Mouse (Mus musculus) T-cell, adult 66 days (primary cell): ENCODE measurements around the gene Olfr68. TPM values are rescaled to one million over a fixed set of nuclear protein-coding genes. Genes with fewer than 3 reads are reported as not detected.

ENCODE experiments used
- total RNA-seq, 2 experiments: library from RNA; stranded (reverse); gene quantifications; 3 replicates in 1 of 2; 4 replicates in 1 of 2; pipeline ENCODE4 v1.2.4; 2023

The Olfr68 gene
- not detected for total RNA-seq

DNA sequence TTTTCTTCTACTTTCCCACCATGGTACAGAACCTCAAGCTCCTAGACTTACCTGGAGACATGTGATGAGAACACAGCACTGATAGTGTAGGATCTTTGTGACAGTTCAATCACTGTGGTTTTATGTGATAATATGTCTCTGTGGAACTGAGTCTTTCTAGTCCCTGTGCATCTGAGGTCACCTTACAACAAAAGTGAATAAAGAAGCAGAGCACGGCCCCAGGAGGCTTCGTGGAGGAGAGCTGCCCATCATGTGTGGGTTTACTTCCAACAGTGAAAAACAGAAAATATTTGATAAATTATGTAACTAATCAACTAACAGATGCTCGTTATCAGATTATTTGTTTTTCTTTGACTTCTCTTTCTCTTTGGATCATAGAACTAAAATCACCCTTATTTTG, at the start of gene Olfr68:
Gene Olfr68 (minus strand): TSS at position 101 of the 400 bp plus-strand sequence.

GRCm38 (mm10) chr7:103827808-103828207, 48.3 kb upstream of the Olfr68 start, which contains the start of gene Hbb-bs:
Hbb-bs (minus strand) TSS chr7:103828096.

GRCm38 (mm10) chr7:103813766-103814165, 34.3 kb upstream of the Olfr68 start, which contains the start of gene Hbb-bt:
Hbb-bt (minus strand) TSS chr7:103813996.

GRCm38 (mm10) chr7:103791721-103792120, 12.2 kb upstream of the Olfr68 start, which contains the start of gene Olfr67:
Olfr67 (minus strand) TSS chr7:103791821.

DNA sequence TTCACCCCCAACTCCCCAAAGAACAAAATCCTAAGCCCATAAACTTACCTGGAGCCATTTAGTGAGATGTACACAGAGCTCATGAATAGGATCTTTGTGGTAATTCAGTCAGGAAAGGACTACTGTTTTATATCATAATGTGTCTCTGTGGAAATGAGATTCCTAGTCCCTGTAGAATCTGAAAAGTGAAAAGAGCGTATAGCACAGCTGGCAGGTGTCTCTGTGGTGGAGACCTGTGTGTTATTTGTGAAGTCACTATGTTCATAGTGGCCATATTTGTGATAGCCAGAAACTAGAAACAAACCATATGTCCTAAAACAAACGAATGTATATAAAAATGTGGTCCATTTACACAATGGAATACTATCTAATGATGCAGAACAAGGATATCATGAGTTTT, 8.0 kb downstream of the Olfr68 start, which contains the start of gene Olfr69:
Gene Olfr69 (minus strand): TSS at position 101 of the 400 bp plus-strand sequence.

DNA sequence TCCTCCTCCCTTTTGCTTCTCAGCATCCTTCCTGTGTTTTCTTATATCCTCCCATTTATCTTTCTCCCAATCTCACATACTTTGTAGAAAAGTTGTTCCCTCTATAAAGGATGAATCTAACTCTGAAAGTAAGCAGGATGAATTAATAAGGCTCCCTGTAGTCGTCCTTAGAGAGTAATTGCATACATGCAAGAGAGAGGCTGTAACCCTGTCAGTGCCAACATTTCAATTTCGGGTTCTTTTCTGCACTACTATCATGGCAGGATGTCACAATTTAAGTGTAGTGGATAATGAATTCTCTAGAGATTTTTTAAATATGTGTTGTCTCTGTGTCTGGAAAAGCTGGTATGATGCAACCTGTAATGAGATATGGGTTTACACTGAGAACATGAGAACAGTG, 22.3 kb downstream of the Olfr68 start, which contains the start of gene Olfr630:
Gene Olfr630 (minus strand): TSS at position 101 of the 400 bp plus-strand sequence.

DNA sequence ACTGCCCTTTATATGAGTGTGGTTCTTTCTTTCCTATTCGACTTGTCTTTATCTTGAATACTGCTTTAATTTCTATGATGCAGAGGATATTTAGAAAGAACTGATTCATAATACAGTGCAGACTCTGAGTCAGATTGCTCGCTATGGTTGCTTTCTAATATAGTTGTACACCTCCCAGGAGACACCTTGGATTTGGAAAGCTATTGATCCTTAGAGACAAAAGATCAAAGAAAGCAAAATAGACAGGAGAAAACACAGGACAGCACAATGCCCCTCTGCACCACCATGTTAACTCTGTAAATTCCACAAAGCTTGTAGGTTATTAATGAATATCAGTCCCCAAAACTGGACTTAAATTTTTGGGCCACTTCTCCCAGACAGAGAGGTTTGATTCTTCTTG, 34.7 kb downstream of the Olfr68 start, which contains the start of gene Olfr629:
Gene Olfr629 (minus strand): TSS at position 101 of the 400 bp plus-strand sequence.

GRCm38 (mm10) chr7:103730074-103730473, 49.4 kb downstream of the Olfr68 start, which contains the start of gene Olfr628:
Olfr628 (plus strand) TSS chr7:103730374.

Other genes with a start within 250 kb of the Olfr68 start
- not detected for gene Olfr612, start 237.0 kb downstream of the Olfr68 start, total RNA-seq
- not detected for gene Olfr613, start 231.6 kb downstream of the Olfr68 start, total RNA-seq
- gene Olfr615, start 223.6 kb downstream of the Olfr68 start, total RNA-seq, result not detected
- not detected for gene Olfr616, start 210.6 kb downstream of the Olfr68 start, total RNA-seq
- gene Olfr617, start 206.6 kb downstream of the Olfr68 start, total RNA-seq, result not detected
- not detected for gene Olfr618, start 189.6 kb downstream of the Olfr68 start, total RNA-seq
- gene Olfr619, start 179.1 kb downstream of the Olfr68 start, total RNA-seq, result not detected
- gene Olfr620, start 167.2 kb downstream of the Olfr68 start, total RNA-seq, result not detected
- gene Olfr622, start 137.0 kb downstream of the Olfr68 start, total RNA-seq, result not detected
- gene Olfr623, start 116.0 kb downstream of the Olfr68 start, total RNA-seq, result not detected
- not detected for gene Olfr624, start 108.5 kb downstream of the Olfr68 start, total RNA-seq
- gene Olfr625-ps1, start 97.0 kb downstream of the Olfr68 start, total RNA-seq, result not detected
- not detected for gene Olfr243, start 65.0 kb downstream of the Olfr68 start, total RNA-seq
- gene Olfr628, start 49.3 kb downstream of the Olfr68 start, total RNA-seq, result not detected
- not detected for gene Olfr629, start 34.8 kb downstream of the Olfr68 start, total RNA-seq
- gene Olfr630, start 22.4 kb downstream of the Olfr68 start, total RNA-seq, result not detected
- not detected for gene Olfr69, start 8.1 kb downstream of the Olfr68 start, total RNA-seq
- gene Olfr67, start 12.1 kb upstream of the Olfr68 start, total RNA-seq, result not detected
- gene Hbb-bt, start 34.3 kb upstream of the Olfr68 start, total RNA-seq, result 1 to 10 TPM; 2.3 to 5.7 TPM
- gene Hbb-bs, start 48.4 kb upstream of the Olfr68 start, total RNA-seq, result 10 to 100 TPM; 12.5 to 53.2 TPM
- not detected for gene Hbb-bh2, start 60.8 kb upstream of the Olfr68 start, total RNA-seq
- not detected for gene Hbb-bh1, start 63.5 kb upstream of the Olfr68 start, total RNA-seq
- not detected for gene Hbb-y, start 73.5 kb upstream of the Olfr68 start, total RNA-seq
- not detected for gene Olfr66, start 106.6 kb upstream of the Olfr68 start, total RNA-seq
- not detected for gene Olfr64, start 114.8 kb upstream of the Olfr68 start, total RNA-seq
- gene Olfr65, start 123.8 kb upstream of the Olfr68 start, total RNA-seq, result not detected
- gene Olfr631, start 149.1 kb upstream of the Olfr68 start, total RNA-seq, result not detected
- gene Olfr632, start 154.6 kb upstream of the Olfr68 start, total RNA-seq, result not detected
- not detected for gene Olfr633, start 164.7 kb upstream of the Olfr68 start, total RNA-seq
- gene Olfr635, start 191.5 kb upstream of the Olfr68 start, total RNA-seq, result not detected
- gene Olfr638, start 219.0 kb upstream of the Olfr68 start, total RNA-seq, result not detected
- gene Olfr639, start 237.6 kb upstream of the Olfr68 start, total RNA-seq, result under 1 TPM; 0.09 to 0.12 TPM
- not detected for gene Olfr640, start 245.9 kb upstream of the Olfr68 start, total RNA-seq